Mouse (Mus musculus) adipocyte (in vitro differentiated cells): ENCODE measurements around the gene Tbx10.
"Not testable (repeated sequence)": the region's sequence is repeated elsewhere in the genome, so short reads cannot be mapped to it uniquely, and the experiment has no call there.

Source experiments
- DNase-seq: peaks from one replicate; pipeline ENCODE4 v3.0.0-alpha.2; 2016; ENCODE audit warnings: low spot score

Gene Tbx10

DNA sequence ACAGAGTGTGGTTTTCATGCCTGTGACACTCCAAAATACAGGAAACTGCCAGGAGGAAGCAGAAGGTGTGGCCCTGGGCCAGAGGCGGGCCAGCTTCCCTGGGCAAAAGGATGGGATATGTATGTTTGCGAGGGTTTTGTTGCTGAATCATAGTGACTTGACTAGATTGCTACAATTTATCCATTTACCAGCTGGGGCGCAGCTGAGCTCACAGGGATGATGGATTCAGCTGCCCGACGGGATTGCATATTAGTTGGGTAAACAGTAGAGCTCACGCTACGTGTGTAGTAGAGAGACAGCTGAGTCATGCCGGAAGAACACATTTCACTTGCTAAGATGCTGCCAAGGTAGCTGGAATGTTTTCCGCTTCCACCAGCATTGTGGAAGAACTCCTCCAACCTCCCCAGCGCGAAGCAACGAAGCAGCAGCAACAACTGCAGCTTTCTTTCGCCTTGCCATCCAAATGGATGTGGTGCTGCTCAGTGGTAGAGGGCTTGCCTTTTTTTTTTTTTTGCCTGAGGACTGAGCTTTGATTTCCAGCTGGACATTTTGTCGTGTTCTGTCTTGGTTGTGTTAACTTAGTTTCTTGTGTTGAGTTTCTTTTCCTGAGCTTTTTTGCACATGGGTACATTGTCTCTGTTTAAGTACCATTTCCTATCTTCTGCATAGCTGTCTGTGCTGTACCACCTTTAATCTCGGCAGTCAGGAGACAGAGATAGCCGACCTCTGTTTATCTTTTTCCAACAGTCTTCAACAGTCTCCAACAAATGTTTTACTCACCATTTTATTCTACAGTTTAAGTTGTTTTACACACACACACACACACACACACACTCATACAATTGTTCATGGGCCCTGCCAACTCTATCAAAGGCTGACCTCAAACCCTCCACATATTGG is 53.7 kb downstream of the Tbx10 start, which contains the start of gene Gstp2:
Gene Gstp2, minus strand, starts transcription at position 58 of the 900 bp plus-strand sequence.
- peak; percentile 92 for DNase-seq

DNA sequence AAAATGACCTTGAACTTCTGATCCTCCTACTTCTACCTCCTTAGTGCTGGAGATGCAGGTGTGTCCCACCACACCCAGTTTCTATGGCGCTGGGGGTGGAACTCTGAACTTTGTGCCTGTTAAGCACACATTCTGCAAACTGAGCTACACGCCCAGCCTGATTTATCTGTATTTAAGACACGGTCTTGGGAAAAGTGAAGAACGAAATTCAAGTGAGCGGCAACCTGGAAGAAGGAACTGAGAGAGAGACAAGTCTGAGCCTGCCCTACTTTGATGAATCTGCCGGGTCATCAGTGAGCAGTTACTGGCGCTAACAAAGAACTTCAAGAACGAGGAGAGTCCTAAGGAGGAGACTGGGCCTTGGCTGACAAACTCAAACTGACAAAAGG is 54.3 kb downstream of the Tbx10 start:
- no peak for DNase-seq

- peak; percentile 91 for DNase-seq
These were observed 55.3 kb downstream of the Tbx10 start for GRCm38 (mm10) chr19:4047859-4048258.

DNA sequence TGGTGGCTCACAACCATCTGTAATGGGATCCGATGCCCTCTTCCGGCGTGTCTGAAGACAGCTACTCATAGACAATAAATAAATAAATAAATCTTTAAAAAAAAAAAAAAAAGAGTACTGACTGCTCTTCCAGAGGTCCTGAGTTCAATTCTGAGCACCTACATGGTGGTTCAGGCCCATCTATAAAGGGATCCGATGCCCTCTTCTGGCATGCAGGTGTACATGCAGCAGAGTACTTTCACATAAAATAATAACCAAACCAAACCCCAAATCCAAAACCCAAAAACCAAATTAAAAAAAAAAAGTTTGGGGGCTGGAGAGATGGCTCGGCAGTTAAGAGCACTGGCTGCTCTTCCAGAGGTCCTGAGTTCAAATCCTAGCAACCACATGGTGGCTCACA is 56.5 kb downstream of the Tbx10 start:
- not testable (repeated sequence) for DNase-seq
